In the genomic region with DNA sequence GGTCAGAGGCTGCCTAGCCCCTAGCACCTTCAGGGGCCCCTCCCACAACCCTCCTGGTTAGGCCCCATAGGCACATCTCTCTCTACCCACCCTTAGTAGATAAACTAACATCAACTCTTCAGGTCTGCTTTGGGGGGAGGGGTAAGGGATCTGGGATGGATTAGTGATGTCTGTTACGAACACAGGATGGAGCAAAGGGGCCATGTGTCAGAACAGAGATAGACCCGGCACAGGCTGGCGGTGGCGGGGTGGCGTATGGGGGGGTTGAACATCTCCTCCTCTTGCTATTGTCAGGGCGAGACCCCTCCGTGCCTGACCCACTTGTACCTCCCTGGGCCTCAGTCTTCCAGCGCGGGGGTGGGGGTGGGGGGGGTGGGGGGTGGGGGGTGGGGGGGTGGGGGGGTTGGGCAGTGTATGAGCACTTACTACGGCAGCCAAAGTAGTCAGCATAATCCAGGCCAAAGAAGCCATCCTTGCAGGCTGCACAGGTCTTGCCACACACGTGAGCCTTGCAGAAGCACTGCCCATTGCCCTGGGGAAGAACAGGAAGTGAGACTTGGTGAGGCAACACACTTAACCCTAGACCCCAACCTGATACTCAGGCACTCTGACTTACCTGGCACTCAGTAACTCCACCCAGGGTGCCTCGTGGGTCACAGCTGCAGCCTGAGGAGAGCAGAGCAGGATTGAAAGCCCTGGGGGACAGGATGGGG, we compare ENCODE assay signal across 19 mouse cellular contexts. TPM values are rescaled to one million over a fixed set of nuclear protein-coding genes. Genes with fewer than 3 reads are reported as not detected.
DNase-seq lines count a peak whose midpoint lies in the region; ATAC-seq lines count a peak whose summit lies in the region.
"Had no signal": no experiment of that assay in that cellular context is flagged by ENCODE, and none has a peak within 500 bp of the region (broad histone marks: within the 10 kb centered on the region; RNA-seq: fewer than 3 reads in every experiment).

No protein-coding gene starts in this region.

- H3K36me3 ChIP-seq in heart, embryonic 12.5 days: peaks cover 65% of the 10 kb centered on the region
- H3K36me3 ChIP-seq in embryonic facial prominence, embryonic 11.5 days (replicated peaks; ENCODE audit: control insufficient read depth, insufficient read depth, low read depth, low read length): no peaks in the 10 kb centered on the region
- H3K36me3 ChIP-seq in splenic B cell, adult 2 months (ENCODE audit: control insufficient read depth, insufficient read depth, low read length, poor library complexity, severe bottlenecking): no peaks in the 10 kb centered on the region
- H3K36me3 ChIP-seq in hindbrain, embryonic 10.5 days: peaks cover 58% of the 10 kb centered on the region
- H3K36me3 ChIP-seq: embryonic facial prominence, embryonic 12.5 days had no signal

- intact Hi-C loops in heart, postnatal 10 days (cut with DNase I): no loop called here
- intact Hi-C loops in left cerebral cortex, postnatal 10 days (cut with DNase I): no loop called here

- H3K27me3 ChIP-seq in heart, embryonic 12.5 days (replicated peaks): no peaks in the 10 kb centered on the region
- no peaks in the 10 kb centered on the region for H3K27me3 ChIP-seq in embryonic facial prominence, embryonic 11.5 days (ENCODE audit: control insufficient read depth, insufficient read depth, low read length)
- no peaks in the 10 kb centered on the region for H3K27me3 ChIP-seq in splenic B cell, adult 2 months (ENCODE audit: control insufficient read depth, insufficient read depth, low read length, poor library complexity, severe bottlenecking)
- no peaks in the 10 kb centered on the region for H3K27me3 ChIP-seq in hindbrain, embryonic 10.5 days (ENCODE audit: insufficient read depth, poor library complexity, severe bottlenecking)
- H3K27me3 ChIP-seq: embryonic facial prominence, embryonic 12.5 days; heart, embryonic 13.5 days had no signal

- H3K27ac ChIP-seq in heart, embryonic 12.5 days (ENCODE audit: poor library complexity, severe bottlenecking): no peak overlapping the region
- no peak overlapping the region for H3K27ac ChIP-seq in embryonic facial prominence, embryonic 11.5 days (replicated peaks; ENCODE audit: low read depth, low read length)
- no peak overlapping the region for H3K27ac ChIP-seq in hindbrain, embryonic 10.5 days
- H3K27ac ChIP-seq: embryonic facial prominence, embryonic 12.5 days; heart, embryonic 13.5 days had no signal

- no peak for DNase-seq in heart, postnatal 10 days
- DNase-seq in thymus, postnatal 14 days: peak; percentile 21
- DNase-seq in thymus, postnatal 36 days: no peak
- peak; percentile 9 for DNase-seq in embryonic facial prominence, embryonic 11.5 days (ENCODE audit: low spot score)
- peak; percentile 20 for DNase-seq in splenic B cell, adult 2 months (ENCODE audit: low read depth, low spot score)
- DNase-seq in left cerebral cortex, postnatal 10 days (ENCODE audit: extremely low spot score in 1 of 2, low spot score in 2 of 2): no peak
- DNase-seq in hindbrain, embryonic 10.5 days (ENCODE audit: low spot score): no peak
- DNase-seq: adrenal gland, adult 8-10 months; B cell, adult 2 months; cerebellum, postnatal 14 days; heart, postnatal 4 days; kidney, adult 9 months; layer of hippocampus, postnatal 36 days; right cerebral cortex, postnatal 4 days had no signal

- H3K4me1 ChIP-seq in heart, embryonic 12.5 days (replicated peaks): peaks cover 7% of the 10 kb centered on the region; the same call in 1 of the 2 replicates
- H3K4me1 ChIP-seq in embryonic facial prominence, embryonic 11.5 days (ENCODE audit: control insufficient read depth, insufficient read depth, low read length): no peaks in the 10 kb centered on the region; the same call in 1 of the 2 replicates
- H3K4me1 ChIP-seq in hindbrain, embryonic 10.5 days (replicated peaks): peaks cover 31% of the 10 kb centered on the region
- H3K4me1 ChIP-seq: embryonic facial prominence, embryonic 12.5 days had no signal

- 74% methylated on average over 8 of the region's 12 CpGs for WGBS in heart, embryonic 12.5 days
- 66% methylated on average over 9 of the region's 12 CpGs for WGBS in embryonic facial prominence, embryonic 11.5 days
- 83% methylated on average over 12 of the region's 12 CpGs for WGBS in hindbrain, embryonic 10.5 days

- no peak overlapping the region for H3K9ac ChIP-seq in heart, embryonic 12.5 days
- no peak overlapping the region for H3K9ac ChIP-seq in embryonic facial prominence, embryonic 11.5 days (replicated peaks; ENCODE audit: low read length)
- H3K9ac ChIP-seq: embryonic facial prominence, embryonic 12.5 days had no signal

- H3K4me2 ChIP-seq in heart, embryonic 12.5 days: no peak overlapping the region
- no peak overlapping the region for H3K4me2 ChIP-seq in embryonic facial prominence, embryonic 11.5 days (ENCODE audit: low read depth, low read length)
- H3K4me2 ChIP-seq: embryonic facial prominence, embryonic 12.5 days; heart, embryonic 13.5 days; midbrain, embryonic 11.5 days had no signal

- peak; percentile 54; the same call in 1 of the 2 replicates for ATAC-seq in heart, embryonic 12.5 days (ENCODE audit: insufficient number of reproducible peaks, low FRiP score)
- ATAC-seq in embryonic facial prominence, embryonic 11.5 days (replicated peaks; ENCODE audit: insufficient number of reproducible peaks, low FRiP score, low TSS enrichment, low read depth): no peak
- ATAC-seq: inflammation-experienced regulatory T-cells, adult 6 months had no signal

- H3K9me3 ChIP-seq in heart, embryonic 12.5 days (replicated peaks): no peaks in the 10 kb centered on the region
- H3K9me3 ChIP-seq in embryonic facial prominence, embryonic 11.5 days (replicated peaks; ENCODE audit: control insufficient read depth, low read length): no peaks in the 10 kb centered on the region
- H3K9me3 ChIP-seq in hindbrain, embryonic 10.5 days: no peaks in the 10 kb centered on the region
- H3K9me3 ChIP-seq: embryonic facial prominence, embryonic 12.5 days; heart, embryonic 13.5 days had no signal

- H3K4me3 ChIP-seq in heart, embryonic 12.5 days: no peak overlapping the region
- H3K4me3 ChIP-seq in embryonic facial prominence, embryonic 11.5 days (ENCODE audit: low read depth, low read length): no peak overlapping the region
- H3K4me3 ChIP-seq in hindbrain, embryonic 10.5 days: no peak overlapping the region
- H3K4me3 ChIP-seq: embryonic facial prominence, embryonic 12.5 days; heart, embryonic 13.5 days had no signal

RNA-seq across cellular contexts. Expression of gene Adrm1, which starts 25.5 kb away (rescaled TPM):
- 150 and 154 TPM in 2 replicates for polyA plus RNA-seq in heart, embryonic 12.5 days (2016; fragmentation: Nextera tagmentation; extraction: Ambion mirVana)
- 10 to 100 TPM; 94.1 to 99.3 TPM for total RNA-seq in heart, postnatal 10 days (2021)
- polyA plus RNA-seq in embryonic facial prominence, embryonic 11.5 days (2014; fragmentation: Nextera tagmentation; extraction: Ambion mirVana): 157 and 169 TPM in 2 replicates
- total RNA-seq in left cerebral cortex, postnatal 10 days (2021): 100 to 1,000 TPM; 111 to 112 TPM
- polyA plus RNA-seq in hindbrain, embryonic 10.5 days (2016; fragmentation: Nextera tagmentation; extraction: Ambion mirVana): 278 and 297 TPM in 2 replicates

RNA-seq across cellular contexts. Expression of gene Lama5, which starts 28.9 kb away (rescaled TPM):
- polyA plus RNA-seq in heart, embryonic 12.5 days (2016; fragmentation: Nextera tagmentation; extraction: Ambion mirVana): 31.7 and 38.1 TPM in 2 replicates
- 10 to 100 TPM; 44.6 to 46.5 TPM for total RNA-seq in heart, postnatal 10 days (2021)
- polyA plus RNA-seq in embryonic facial prominence, embryonic 11.5 days (2014; fragmentation: Nextera tagmentation; extraction: Ambion mirVana): 6.9 and 11.5 TPM in 2 replicates
- 1 to 10 TPM; 7.1 to 9.4 TPM for total RNA-seq in left cerebral cortex, postnatal 10 days (2021)
- polyA plus RNA-seq in hindbrain, embryonic 10.5 days (2016; fragmentation: Nextera tagmentation; extraction: Ambion mirVana): 7.2 and 10.8 TPM in 2 replicates

Comparison
In these comparisons a context has a peak if more than half of its experiments do, and no peak if none do; other contexts are left out.
1. DNase-seq: peak in thymus, postnatal 14 days (single experiment), embryonic facial prominence, embryonic 11.5 days (single experiment) and splenic B cell, adult 2 months (single experiment); none in heart, postnatal 10 days (0 of 2), thymus, postnatal 36 days (0 of 2), left cerebral cortex, postnatal 10 days (0 of 2) and hindbrain, embryonic 10.5 days (single experiment).